Mouse (Mus musculus): ENCODE data around the gene Zfp523.

The Zfp523 gene

GRCm38 (mm10) chr17:28246640-28247039 lies 69.7 kb downstream of the Zfp523 start:
- DNase-seq: no peak

- peak in 1 of 2 experiments; percentile 24 for DNase-seq
Observed at GRCm38 (mm10) chr17:28247613-28248012, 70.7 kb downstream of the Zfp523 start.

- no peak for DNase-seq
Observed at GRCm38 (mm10) chr17:28249062-28249461, 72.1 kb downstream of the Zfp523 start.

- DNase-seq: no peak
Observed at GRCm38 (mm10) chr17:28251579-28252280, 74.8 kb downstream of the Zfp523 start.

- DNase-seq: no peak
Observed at GRCm38 (mm10) chr17:28252281-28252648, 75.3 kb downstream of the Zfp523 start.

GRCm38 (mm10) chr17:28253216-28253615 lies 76.3 kb downstream of the Zfp523 start:
- no peak for DNase-seq

GRCm38 (mm10) chr17:28254804-28255203 lies 77.9 kb downstream of the Zfp523 start:
- no peak for DNase-seq

Measured in spleen, adult 18-20 months (tissue).